Mouse (Mus musculus): ENCODE data around the gene Slc48a1.

Gene Slc48a1

GRCm38 (mm10) chr15:97781961-97782748 lies 3.8 kb downstream of the Slc48a1 start:
- no peak for DNase-seq (ENCODE audit: low read depth, low spot score)

- peak; percentile 84 for DNase-seq (ENCODE audit: low read depth, low spot score)
These were observed 4.4 kb downstream of the Slc48a1 start for GRCm38 (mm10) chr15:97782749-97783105.

GRCm38 (mm10) chr15:97784092-97784559 lies 5.8 kb downstream of the Slc48a1 start:
- DNase-seq (ENCODE audit: low read depth, low spot score): peak; percentile 96

- DNase-seq (ENCODE audit: low read depth, low spot score): no peak
These were observed 6.3 kb downstream of the Slc48a1 start for GRCm38 (mm10) chr15:97784561-97785161.

GRCm38 (mm10) chr15:97785731-97786411 lies 7.6 kb downstream of the Slc48a1 start:
- no peak for DNase-seq (ENCODE audit: low read depth, low spot score)

- DNase-seq (ENCODE audit: low read depth, low spot score): peak; percentile 38
These were observed 8.2 kb downstream of the Slc48a1 start for GRCm38 (mm10) chr15:97786412-97787112.

- DNase-seq (ENCODE audit: low read depth, low spot score): no peak
These were observed 9.0 kb downstream of the Slc48a1 start for GRCm38 (mm10) chr15:97787148-97787798.

GRCm38 (mm10) chr15:97787799-97788667 lies 9.7 kb downstream of the Slc48a1 start:
- peak; percentile 44 for DNase-seq (ENCODE audit: low read depth, low spot score)

GRCm38 (mm10) chr15:97788821-97789220 lies 10.5 kb downstream of the Slc48a1 start:
- DNase-seq (ENCODE audit: low read depth, low spot score): no peak

GRCm38 (mm10) chr15:97789761-97790505 lies 11.6 kb downstream of the Slc48a1 start:
- DNase-seq (ENCODE audit: low read depth, low spot score): peak; percentile 82

- no peak for DNase-seq (ENCODE audit: low read depth, low spot score)
These were observed 12.9 kb downstream of the Slc48a1 start for GRCm38 (mm10) chr15:97791126-97791700.

GRCm38 (mm10) chr15:97793386-97794153 lies 15.2 kb downstream of the Slc48a1 start:
- no peak for DNase-seq (ENCODE audit: low read depth, low spot score)

- DNase-seq (ENCODE audit: low read depth, low spot score): peak; percentile 44
These were observed 15.9 kb downstream of the Slc48a1 start for GRCm38 (mm10) chr15:97794268-97794667.

GRCm38 (mm10) chr15:97795559-97796235 lies 17.4 kb downstream of the Slc48a1 start:
- no peak for DNase-seq (ENCODE audit: low read depth, low spot score)

GRCm38 (mm10) chr15:97796674-97797310 lies 18.5 kb downstream of the Slc48a1 start:
- DNase-seq (ENCODE audit: low read depth, low spot score): no peak

GRCm38 (mm10) chr15:97798134-97798533 lies 19.8 kb downstream of the Slc48a1 start:
- DNase-seq (ENCODE audit: low read depth, low spot score): no peak

- no peak for DNase-seq (ENCODE audit: low read depth, low spot score)
These were observed 21.1 kb downstream of the Slc48a1 start for GRCm38 (mm10) chr15:97799446-97799845.

Measured in CD4-positive, CD25-positive, alpha-beta regulatory T cell, adult 2 months (primary cell).